10 mouse cellular contexts compared by ENCODE assay signal in the genomic region with DNA sequence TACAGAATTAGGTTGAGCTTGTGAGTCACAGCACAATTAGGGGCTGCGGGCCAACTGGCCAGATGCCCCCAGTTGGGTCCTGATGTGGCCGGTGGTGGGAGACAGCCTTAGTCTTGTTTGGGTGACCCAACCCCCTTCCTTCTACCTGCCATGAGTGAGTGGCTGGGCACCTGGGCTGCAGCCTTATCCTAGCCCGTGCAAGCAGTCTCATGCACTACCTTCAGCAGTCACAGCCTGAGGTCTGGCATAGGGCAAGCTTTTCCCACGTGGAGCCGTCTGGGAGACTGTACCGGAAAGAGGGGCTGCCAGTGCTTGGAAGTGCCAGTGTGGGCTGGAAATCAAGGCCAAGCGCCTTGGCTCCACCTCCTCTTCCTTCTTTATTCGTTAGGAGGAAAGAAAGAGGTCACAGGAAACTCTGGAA. TPM values are rescaled to one million over a fixed set of nuclear protein-coding genes. Genes with fewer than 3 reads are reported as not detected.
DNase-seq lines count a peak whose midpoint lies in the region; ATAC-seq lines count a peak whose summit lies in the region.
"Had no signal": no experiment of that assay in that cellular context is flagged by ENCODE, and none has a peak within 500 bp of the region (broad histone marks: within the 10 kb centered on the region; RNA-seq: fewer than 3 reads in every experiment).

No protein-coding gene starts in this region.

- H3K27ac ChIP-seq in heart, embryonic 15.5 days, result peak overlapping the region; percentile 94
- H3K27ac ChIP-seq in limb, embryonic 13.5 days, result peak overlapping the region; percentile 33
- H3K27ac ChIP-seq in intestine, embryonic 16.5 days (ENCODE audit: low read length), result no peak overlapping the region
- H3K27ac ChIP-seq: midbrain, embryonic 12.5 days had no signal

- H3K27me3 ChIP-seq in heart, embryonic 15.5 days, result no peaks in the 10 kb centered on the region
- H3K27me3 ChIP-seq in limb, embryonic 13.5 days, result no peaks in the 10 kb centered on the region
- no peaks in the 10 kb centered on the region for H3K27me3 ChIP-seq in intestine, embryonic 16.5 days (replicated peaks; ENCODE audit: control insufficient read depth, insufficient read depth, low read length)
- H3K27me3 ChIP-seq: midbrain, embryonic 12.5 days had no signal

- H3K9ac ChIP-seq in heart, embryonic 15.5 days, result peak overlapping the region; percentile 40; the same call in 1 of the 2 replicates
- H3K9ac ChIP-seq in limb, embryonic 13.5 days, result no peak overlapping the region
- no peak overlapping the region for H3K9ac ChIP-seq in intestine, embryonic 16.5 days (ENCODE audit: low read depth, low read length)
- H3K9ac ChIP-seq: midbrain, embryonic 12.5 days had no signal

- peak overlapping the region; percentile 18 for H3K4me3 ChIP-seq in heart, embryonic 15.5 days
- H3K4me3 ChIP-seq in limb, embryonic 13.5 days, result no peak overlapping the region
- H3K4me3 ChIP-seq in intestine, embryonic 16.5 days (ENCODE audit: low read length), result no peak overlapping the region
- H3K4me3 ChIP-seq: erythroblast, embryonic 14.5 days; midbrain, embryonic 12.5 days had no signal

- ATAC-seq in heart, embryonic 15.5 days (replicated peaks; ENCODE audit: insufficient number of reproducible peaks, insufficient read depth, low FRiP score, low read depth), result peak; percentile 82
- ATAC-seq in limb, embryonic 13.5 days (ENCODE audit: low FRiP score, low read depth), result peak; percentile 14; the same call in 1 of the 2 replicates
- no peak; the same call in 1 of the 2 replicates for ATAC-seq in intestine, embryonic 16.5 days

- H3K4me2 ChIP-seq in heart, embryonic 15.5 days, result peak overlapping the region; percentile 60
- 0 out of 2 replicates have a peak overlapping the region, but pooled peaks have one; percentile 9 for H3K4me2 ChIP-seq in limb, embryonic 13.5 days (replicated peaks)
- no peak overlapping the region for H3K4me2 ChIP-seq in intestine, embryonic 16.5 days (ENCODE audit: low read depth, low read length)
- H3K4me2 ChIP-seq: midbrain, embryonic 12.5 days had no signal

- H3K4me1 ChIP-seq in heart, embryonic 15.5 days (replicated peaks), result peaks cover 41% of the 10 kb centered on the region
- peaks cover 14% of the 10 kb centered on the region for H3K4me1 ChIP-seq in limb, embryonic 13.5 days
- 0 out of 2 replicates have a peak, but pooled peaks cover 3% of the 10 kb centered on the region for H3K4me1 ChIP-seq in intestine, embryonic 16.5 days (ENCODE audit: control insufficient read depth, insufficient read depth, low read length)
- H3K4me1 ChIP-seq: midbrain, embryonic 12.5 days had no signal

- WGBS in heart, embryonic 15.5 days, result 13% methylated on average over 8 of the region's 8 CpGs
- 39% methylated on average over 8 of the region's 8 CpGs for WGBS in limb, embryonic 13.5 days
- 44% methylated on average over 8 of the region's 8 CpGs for WGBS in intestine, embryonic 16.5 days

- peak; percentile 68 for DNase-seq in adrenal gland, postnatal 10 days
- DNase-seq in adrenal gland, postnatal 4 days (ENCODE audit: low spot score in 2 of 2), result no peak
- DNase-seq in right cerebral cortex, adult 2 months (ENCODE audit: low spot score in 2 of 2), result peak; percentile 43 to 53
- DNase-seq in right cerebral cortex, postnatal 4 days, result no peak
- no peak for DNase-seq in yolk sac, embryonic 10.5 days (ENCODE audit: low spot score)

- H3K9me3 ChIP-seq in heart, embryonic 15.5 days (replicated peaks), result no peaks in the 10 kb centered on the region
- H3K9me3 ChIP-seq in limb, embryonic 13.5 days, result no peaks in the 10 kb centered on the region
- H3K9me3 ChIP-seq in intestine, embryonic 16.5 days (ENCODE audit: control insufficient read depth, low read length), result no peaks in the 10 kb centered on the region
- H3K9me3 ChIP-seq: midbrain, embryonic 12.5 days had no signal

- no peaks in the 10 kb centered on the region for H3K36me3 ChIP-seq in heart, embryonic 15.5 days
- no peaks in the 10 kb centered on the region for H3K36me3 ChIP-seq in limb, embryonic 13.5 days
- H3K36me3 ChIP-seq in intestine, embryonic 16.5 days (ENCODE audit: control insufficient read depth, insufficient read depth, low read length), result no peaks in the 10 kb centered on the region
- H3K36me3 ChIP-seq: midbrain, embryonic 12.5 days had no signal

RNA-seq across cellular contexts. Expression of gene Htra1, which starts 13.4 kb away (rescaled TPM):
- 10 to 100 TPM; 76.1 to 89.5 TPM for total RNA-seq in adrenal gland, postnatal 10 days (2021)
- total RNA-seq in adrenal gland, postnatal 4 days (2021), result 10 to 100 TPM; 52.9 to 66.2 TPM
- 78.0 and 80.3 TPM in 2 replicates for polyA plus RNA-seq in heart, embryonic 15.5 days (2015; fragmentation: Nextera tagmentation; extraction: Ambion mirVana)
- polyA plus RNA-seq in limb, embryonic 13.5 days (2015; fragmentation: Nextera tagmentation; extraction: Ambion mirVana), result 78.4 and 87.6 TPM in 2 replicates
- polyA plus RNA-seq in intestine, embryonic 16.5 days (2015; fragmentation: Nextera tagmentation; extraction: Ambion mirVana), result 15.8 and 15.9 TPM in 2 replicates
- polyA plus RNA-seq: erythroblast, embryonic 14.5 days had no signal

Comparison
In these comparisons a context has a peak if more than half of its experiments do, and no peak if none do; other contexts are left out.
1. DNase-seq: peak in adrenal gland, postnatal 10 days (single experiment) and right cerebral cortex, adult 2 months (2 of 2); none in adrenal gland, postnatal 4 days (0 of 2), right cerebral cortex, postnatal 4 days (single experiment) and yolk sac, embryonic 10.5 days (single experiment).